Mouse (Mus musculus) midbrain, postnatal 0 days (tissue): ENCODE measurements at regions not wholly inside any gene's neighbourhood (a gene's known extent, or its start where the extent isn't known, plus 50 kb on each side); places are given as distances from the start of the nearest gene placed in this dataset.

ENCODE experiments used
- ATAC-seq: fragments of 200-750 bp; cut with Nextera tagmentation; 2 replicates; pipeline ENCODE4 v1.8.0; 2017; ENCODE audit warnings: moderate number of reproducible peaks, mild to moderate bottlenecking, moderate TSS enrichment, moderate library complexity; ENCODE audit not compliant: low FRiP score
- DNase-seq: peaks from one replicate; pipeline ENCODE4 v3.0.0-alpha.2; 2015; ENCODE audit warnings: low spot score
- H3K27ac ChIP-seq: fragments of 300-500 bp; sonication (generic); 2 replicates; pipeline ENCODE4 v1.5.1; 2014; ENCODE audit warnings: low read depth, mild to moderate bottlenecking, low read length, mixed read lengths
- H3K27me3 ChIP-seq: fragments of 300-500 bp; sonication (generic); 2 replicates; pipeline ENCODE4 v1.6.1; 2014; ENCODE audit warnings: low read length, control low read depth, mixed read lengths; ENCODE audit not compliant: insufficient read depth
- H3K36me3 ChIP-seq: fragments of 300-500 bp; sonication (generic); 2 replicates; pipeline ENCODE4 v1.6.1; 2014; ENCODE audit warnings: low read length, control low read depth, mixed read lengths; ENCODE audit not compliant: insufficient read depth
- H3K4me1 ChIP-seq: fragments of 300-500 bp; sonication (generic); 2 replicates; pipeline ENCODE4 v1.6.1; 2014; ENCODE audit warnings: mild to moderate bottlenecking, control low read depth, antibody characterized with exemption, low read length, mixed read lengths; ENCODE audit not compliant: insufficient read depth
- H3K4me2 ChIP-seq: fragments of 300-500 bp; sonication (generic); 2 replicates; pipeline ENCODE4 v1.6.1; 2014; ENCODE audit warnings: low read depth, mild to moderate bottlenecking, low read length, mixed read lengths; ENCODE audit not compliant: poor library complexity, severe bottlenecking
- H3K4me3 ChIP-seq: fragments of 300-500 bp; sonication (generic); 2 replicates; pipeline ENCODE4 v1.5.1; 2014; ENCODE audit warnings: low read depth, mild to moderate bottlenecking, low read length, moderate library complexity
- H3K9ac ChIP-seq: fragments of 300-500 bp; sonication (generic); replicated peaks from 2 replicates; pipeline ENCODE4 v1.6.1; 2014; ENCODE audit warnings: mild to moderate bottlenecking, low read length, moderate library complexity, mixed read lengths; ENCODE audit not compliant: poor library complexity, severe bottlenecking
- H3K9me3 ChIP-seq: fragments of 300-500 bp; sonication (generic); 2 replicates; pipeline ENCODE4 v1.6.1; 2016; ENCODE audit warnings: low read length, control low read depth
- CTCF ChIP-seq: IDR thresholded peaks from 2 replicates; pipeline ENCODE4 v1.5.1; 2016; ENCODE audit warnings: antibody characterized with exemption, mild to moderate bottlenecking
- WGBS: fragments of 180-500 bp; shearing (Covaris S2); extraction: QIAGEN DNeasy Blood & Tissue Kit; methylation state at CpG from one replicate; pipeline ENCODE4 v1.1.7; 2014; 5-methylcytosine and 5-hydroxymethylcytosine counted together

GRCm38 (mm10) chr9:84258488-84258887 is 333.5 kb downstream of the Bckdhb start:
- H3K36me3 ChIP-seq: no peaks in the 10 kb centered on the region
- TF ChIP-seq CTCF: no peak
- H3K9ac ChIP-seq: no peak overlapping the region
- ATAC-seq (no peak), DNase-seq (no peak)
- no peaks in the 10 kb centered on the region for H3K9me3 ChIP-seq
- H3K4me1 ChIP-seq: no peaks in the 10 kb centered on the region
- H3K27me3 ChIP-seq: no peaks in the 10 kb centered on the region
- no peak overlapping the region for H3K27ac ChIP-seq
- WGBS: 85% methylated on average over 1 of the region's 1 CpGs
- H3K4me2 ChIP-seq: no peak overlapping the region
- no peak overlapping the region for H3K4me3 ChIP-seq

DNA sequence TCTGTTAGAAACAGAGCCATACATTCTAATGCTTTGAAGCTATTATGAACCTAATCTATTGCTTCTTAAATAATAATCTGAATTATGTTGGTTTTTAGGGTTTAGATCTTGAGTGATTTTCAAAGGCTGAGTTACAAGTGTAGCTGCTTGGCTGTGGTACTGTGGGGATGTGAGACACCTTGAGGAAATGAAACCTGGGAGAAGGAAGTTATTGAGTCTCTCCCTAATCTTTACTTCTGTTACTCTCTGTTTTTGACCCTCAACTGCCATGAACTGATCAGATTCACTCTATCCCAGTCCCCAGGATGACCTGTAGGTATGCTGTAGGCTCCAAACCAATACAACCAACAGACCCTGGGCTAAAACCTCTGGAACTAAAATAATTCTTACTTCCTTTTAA is 334.8 kb downstream of the Bckdhb start:
- no peaks in the 10 kb centered on the region for H3K4me1 ChIP-seq

GRCm38 (mm10) chr9:84262151-84262550 is 337.2 kb downstream of the Bckdhb start:
- no peak for TF ChIP-seq CTCF
- Histone ChIP-seq H3K4me1 (no peaks in the 10 kb centered on the region), H3K9me3 (no peaks in the 10 kb centered on the region), H3K27me3 (no peaks in the 10 kb centered on the region), H3K36me3 (no peaks in the 10 kb centered on the region), H3K4me2 (no peak overlapping the region), H3K9ac (no peak overlapping the region), H3K4me3 (no peak overlapping the region), H3K27ac (no peak overlapping the region)
- ATAC-seq (no peak), DNase-seq (no peak)
- WGBS: 89% methylated on average over 5 of the region's 5 CpGs

More for the DNA sequence above, 334.8 kb downstream of the Bckdhb start:
- Histone ChIP-seq H3K27me3 (no peaks in the 10 kb centered on the region), H3K4me3 (no peak overlapping the region), H3K9me3 (no peaks in the 10 kb centered on the region), H3K4me2 (no peak overlapping the region), H3K9ac (no peak overlapping the region), H3K27ac (no peak overlapping the region), H3K36me3 (no peaks in the 10 kb centered on the region)
- ATAC-seq (no peak), DNase-seq (no peak)
- no peak for TF ChIP-seq CTCF

DNA sequence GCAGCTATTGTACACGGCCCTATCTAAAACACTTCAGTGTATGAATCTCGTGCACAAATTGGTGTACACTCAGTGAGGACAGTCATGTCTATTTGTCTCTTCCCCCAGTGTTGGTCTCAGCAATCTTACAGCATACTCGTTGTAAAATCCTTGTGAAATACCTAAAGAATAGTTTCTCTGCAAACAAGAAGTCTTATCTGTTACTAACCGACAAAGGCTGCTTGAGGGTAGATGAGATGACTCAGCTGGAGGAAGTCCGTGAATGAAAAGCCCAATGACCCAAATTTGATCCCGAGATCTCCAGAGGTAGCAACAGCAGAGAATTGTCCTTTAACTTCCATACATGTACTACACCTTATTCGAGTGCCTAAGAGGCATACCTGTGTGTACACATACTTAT is 342.0 kb downstream of the Bckdhb start:
- Histone ChIP-seq H3K9me3 (no peaks in the 10 kb centered on the region), H3K4me2 (no peak overlapping the region), H3K27ac (no peak overlapping the region), H3K27me3 (no peaks in the 10 kb centered on the region), H3K4me3 (no peak overlapping the region), H3K36me3 (no peaks in the 10 kb centered on the region), H3K4me1 (no peaks in the 10 kb centered on the region), H3K9ac (no peak overlapping the region)
- WGBS: 72% methylated on average over 7 of the region's 7 CpGs
- TF ChIP-seq CTCF: no peak
- ATAC-seq (no peak), DNase-seq (no peak)

- DNase-seq (no peak), ATAC-seq (no peak)
- Histone ChIP-seq H3K36me3 (no peaks in the 10 kb centered on the region), H3K9ac (no peak overlapping the region), H3K4me1 (no peaks in the 10 kb centered on the region), H3K27ac (no peak overlapping the region), H3K9me3 (no peaks in the 10 kb centered on the region), H3K4me2 (no peak overlapping the region), H3K27me3 (no peaks in the 10 kb centered on the region), H3K4me3 (no peak overlapping the region)
- TF ChIP-seq CTCF: no peak
- WGBS: 14% methylated on average over 3 of the region's 3 CpGs
Measured at GRCm38 (mm10) chr9:84274608-84275007, 349.7 kb downstream of the Bckdhb start.

DNA sequence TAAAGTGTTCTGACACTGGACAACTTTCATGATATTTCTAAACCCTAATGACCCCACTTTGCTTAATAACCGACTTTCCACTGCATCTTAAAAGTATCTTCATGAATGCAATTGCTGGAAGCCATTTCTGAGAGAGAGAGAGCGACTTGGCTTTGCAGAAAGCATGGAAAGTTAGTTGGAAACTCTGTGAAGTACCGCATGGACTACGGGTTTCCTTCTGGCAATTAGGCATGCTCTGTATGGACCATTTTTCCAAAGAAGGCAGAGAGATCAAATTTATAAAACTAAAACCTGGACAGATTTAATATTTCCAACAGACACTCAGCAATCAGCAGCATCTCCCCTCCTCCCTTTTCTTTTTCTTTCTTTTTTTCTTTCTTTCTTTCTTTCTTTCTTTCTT is 353.4 kb downstream of the Bckdhb start:
- Histone ChIP-seq H3K27ac (no peak overlapping the region), H3K9me3 (no peaks in the 10 kb centered on the region), H3K27me3 (no peaks in the 10 kb centered on the region), H3K36me3 (no peaks in the 10 kb centered on the region), H3K4me3 (no peak overlapping the region), H3K9ac (no peak overlapping the region), H3K4me1 (no peaks in the 10 kb centered on the region), H3K4me2 (no peak overlapping the region)
- no peak for ATAC-seq
- no peak for DNase-seq
- WGBS: 48% methylated on average over 4 of the region's 4 CpGs
- no peak for TF ChIP-seq CTCF

DNA sequence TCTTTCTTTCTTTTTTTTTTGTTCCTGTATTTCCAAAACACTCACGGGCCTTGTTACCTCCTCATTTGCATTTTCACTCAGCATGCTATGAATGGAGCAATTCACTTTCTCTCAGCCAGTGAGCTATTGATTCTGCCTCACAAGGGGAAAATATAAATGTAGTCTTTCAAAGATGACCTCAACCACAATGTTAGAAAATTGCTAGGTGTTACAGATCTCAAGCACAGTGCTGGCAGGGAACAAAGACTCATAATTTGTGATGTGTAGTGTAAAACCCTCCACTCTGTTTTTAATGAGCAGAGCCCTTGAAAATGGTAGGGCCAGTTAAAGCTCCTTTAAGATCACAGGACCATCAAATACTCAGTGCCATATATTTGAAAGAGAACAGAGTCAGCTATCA is 353.8 kb downstream of the Bckdhb start:
- Histone ChIP-seq H3K9me3 (no peaks in the 10 kb centered on the region), H3K4me1 (no peaks in the 10 kb centered on the region), H3K27ac (no peak overlapping the region), H3K27me3 (no peaks in the 10 kb centered on the region), H3K36me3 (no peaks in the 10 kb centered on the region), H3K4me3 (no peak overlapping the region), H3K9ac (no peak overlapping the region), H3K4me2 (no peak overlapping the region)
- ATAC-seq: no peak
- TF ChIP-seq CTCF: no peak
- no peak for DNase-seq
- WGBS: 6% methylated on average over 1 of the region's 1 CpGs
